Mouse (Mus musculus): ENCODE data around the gene Zfp536. TPM values are rescaled to one million over a fixed set of nuclear protein-coding genes. Genes with fewer than 3 reads are reported as not detected.

The Zfp536 gene
- total RNA-seq, 2 experiments from 2014 or later, result 40.5 to 48.3 TPM

DNA sequence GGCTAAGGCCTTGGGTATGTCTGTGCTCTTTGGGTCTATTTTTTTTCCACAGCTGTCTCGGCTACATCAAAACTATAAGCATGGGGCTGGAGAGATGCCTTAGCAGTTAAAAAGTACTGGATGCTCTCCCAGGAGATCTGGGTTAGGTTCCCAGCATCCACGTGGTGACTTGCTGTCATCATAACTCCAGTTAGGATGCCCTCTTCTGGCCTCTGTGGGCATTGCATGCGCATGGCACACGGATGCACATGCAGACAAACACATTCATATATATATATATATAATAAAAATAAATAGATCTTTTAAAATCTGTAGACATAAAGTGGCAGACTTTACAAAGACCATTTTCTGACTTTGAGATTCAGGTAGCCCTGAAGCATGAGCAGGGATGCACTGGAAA, 290.9 kb downstream of the Zfp536 start:
- DNase-seq (ENCODE audit: extremely low spot score in 1 of 2, low spot score in 1 of 2), result peak in 1 of 2 experiments; percentile 17

GRCm38 (mm10) chr7:37481165-37481564, 292.3 kb downstream of the Zfp536 start:
- DNase-seq (ENCODE audit: extremely low spot score in 1 of 2, low spot score in 1 of 2), result no peak

- no peak for DNase-seq (ENCODE audit: extremely low spot score in 1 of 2, low spot score in 1 of 2)
Observed at GRCm38 (mm10) chr7:37477309-37477708, 296.1 kb downstream of the Zfp536 start.

GRCm38 (mm10) chr7:37475485-37475884, 298.0 kb downstream of the Zfp536 start:
- no peak for DNase-seq (ENCODE audit: extremely low spot score in 1 of 2, low spot score in 1 of 2)

DNA sequence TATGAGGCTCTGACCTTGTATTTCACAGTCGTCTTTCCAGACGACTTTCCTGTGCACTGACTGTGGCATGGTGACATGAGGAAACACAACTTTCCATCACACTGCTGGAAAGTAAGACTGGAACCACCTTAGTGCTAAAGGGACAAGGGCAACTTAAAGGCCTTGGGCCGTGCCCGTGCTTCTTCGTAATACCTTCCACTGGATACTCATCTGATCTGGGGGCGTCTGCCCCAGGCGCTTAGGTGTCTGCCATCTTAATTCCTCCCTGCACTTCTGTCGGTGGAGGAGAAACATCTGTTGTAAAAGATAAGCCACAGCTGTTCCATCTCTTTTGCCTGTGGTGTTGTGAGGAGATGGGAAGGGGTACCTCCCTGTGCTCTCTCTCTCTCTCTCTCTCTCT, 299.2 kb downstream of the Zfp536 start:
- DNase-seq (ENCODE audit: extremely low spot score in 1 of 2, low spot score in 1 of 2), result no peak

DNA sequence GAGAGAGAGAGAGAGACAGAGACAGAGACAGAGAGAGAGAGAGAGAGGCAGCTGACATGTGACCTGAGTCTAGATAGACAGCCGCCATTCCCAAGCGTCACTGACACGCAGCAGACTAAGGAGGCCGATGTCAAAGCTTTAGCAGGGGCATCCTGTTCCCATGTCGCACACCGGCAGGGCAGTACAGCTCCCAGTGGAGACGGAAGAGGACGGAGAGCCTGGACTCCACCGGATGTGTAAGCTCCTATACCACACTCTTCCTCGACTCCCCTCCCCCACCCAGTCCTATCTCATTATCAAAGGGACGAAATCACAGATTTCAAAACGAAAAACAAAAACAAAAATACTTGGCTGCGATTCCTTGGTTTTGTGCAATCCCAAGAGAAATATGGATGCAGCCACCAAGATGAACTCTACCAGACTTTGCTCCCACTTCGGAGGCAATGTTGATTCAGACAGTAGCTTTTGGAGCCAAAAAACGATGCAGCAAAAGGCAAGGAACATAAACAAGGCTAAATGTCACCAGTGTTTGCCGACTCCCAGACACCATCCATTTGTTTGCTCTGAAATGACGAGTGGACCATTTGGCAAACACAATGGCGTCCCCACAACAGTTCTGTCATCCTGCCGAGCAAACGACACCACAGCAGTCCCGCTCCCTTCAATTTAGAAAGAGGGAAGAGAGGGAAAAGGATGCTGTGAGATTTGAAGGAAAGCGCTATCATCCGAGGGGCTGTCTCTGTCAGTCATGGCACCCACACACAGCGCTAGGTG, 299.9 kb downstream of the Zfp536 start:
- no peak for DNase-seq (ENCODE audit: extremely low spot score in 1 of 2, low spot score in 1 of 2)

DNA sequence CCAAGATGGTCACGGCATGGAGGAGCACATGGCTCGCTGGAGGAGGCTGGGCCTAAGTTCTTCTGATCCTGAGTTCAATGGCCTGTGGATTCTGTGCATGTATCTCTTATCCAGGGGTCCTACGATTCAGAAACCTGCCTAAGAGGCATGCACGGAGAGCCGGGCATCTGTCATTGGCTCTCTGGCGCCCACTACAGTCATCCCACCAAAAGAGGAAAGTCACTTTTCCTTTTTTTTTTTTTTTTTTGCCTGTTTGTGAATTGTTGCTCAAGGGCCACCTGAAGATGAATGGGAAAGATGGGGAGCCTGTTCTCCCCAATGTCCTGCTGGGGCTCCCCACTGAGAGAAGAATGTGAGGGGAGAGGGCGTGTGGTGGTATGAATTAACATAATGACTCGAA, 301.7 kb downstream of the Zfp536 start:
- DNase-seq (ENCODE audit: extremely low spot score in 1 of 2, low spot score in 1 of 2), result no peak

DNA sequence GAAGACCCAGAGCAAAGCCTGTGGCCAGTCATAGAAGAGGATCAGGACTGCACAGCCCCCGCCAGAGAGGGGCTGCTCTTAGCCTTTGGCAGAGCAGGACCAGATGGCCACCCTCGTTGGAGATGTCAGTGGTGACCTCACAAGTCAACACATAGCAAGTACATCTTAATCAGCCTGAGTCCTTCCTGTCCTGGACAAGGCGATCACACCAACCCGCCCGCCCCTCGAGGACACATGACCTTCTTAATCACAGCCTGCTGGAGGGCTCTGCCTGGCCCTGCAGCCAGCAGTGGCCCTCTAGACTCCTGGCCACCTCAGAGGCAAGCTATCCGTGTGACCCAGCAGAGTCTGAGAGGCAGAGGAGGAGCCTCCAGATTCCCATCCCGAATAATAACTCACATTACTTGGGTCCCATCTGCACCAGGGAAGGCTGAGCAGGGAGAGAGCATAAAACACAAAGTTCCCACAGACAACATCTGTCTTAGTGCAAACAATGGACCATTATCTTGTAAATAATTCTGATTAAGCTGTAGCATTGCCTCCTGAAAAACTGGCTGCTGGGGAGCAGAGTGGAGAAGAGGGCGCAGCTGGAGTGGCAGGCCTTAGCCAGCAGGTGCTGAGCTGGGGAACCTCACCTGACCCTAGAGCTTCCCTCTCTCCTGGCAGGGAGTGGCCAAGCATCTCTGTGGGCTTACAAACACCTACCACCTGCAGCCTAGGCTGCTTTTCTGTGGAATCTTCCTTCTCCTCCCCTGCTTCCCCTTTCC, 306.8 kb downstream of the Zfp536 start:
- no peak for DNase-seq (ENCODE audit: extremely low spot score in 1 of 2, low spot score in 1 of 2)

- no peak for DNase-seq (ENCODE audit: extremely low spot score in 1 of 2, low spot score in 1 of 2)
Observed at GRCm38 (mm10) chr7:37464186-37464721, 309.2 kb downstream of the Zfp536 start.

DNA sequence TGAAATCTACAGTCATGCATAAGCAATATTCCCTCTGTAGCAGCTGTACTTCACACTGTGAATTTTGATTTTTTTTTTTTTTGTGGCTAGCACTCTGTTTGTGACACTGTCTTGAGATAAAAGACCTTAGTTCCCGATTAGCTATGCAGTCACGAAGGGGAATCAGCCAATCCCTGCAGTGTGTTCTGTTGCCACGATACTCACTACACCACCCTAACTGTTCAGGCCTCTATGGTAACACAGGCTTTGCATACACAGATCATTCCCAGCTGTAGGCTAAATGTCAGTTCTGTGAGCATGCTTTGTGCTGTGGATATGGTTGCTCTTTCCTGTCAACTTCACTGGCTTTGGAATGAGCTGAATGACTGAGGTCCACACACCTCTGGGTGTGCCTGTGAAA, 325.9 kb downstream of the Zfp536 start:
- DNase-seq (ENCODE audit: extremely low spot score in 1 of 2, low spot score in 1 of 2), result no peak

DNA sequence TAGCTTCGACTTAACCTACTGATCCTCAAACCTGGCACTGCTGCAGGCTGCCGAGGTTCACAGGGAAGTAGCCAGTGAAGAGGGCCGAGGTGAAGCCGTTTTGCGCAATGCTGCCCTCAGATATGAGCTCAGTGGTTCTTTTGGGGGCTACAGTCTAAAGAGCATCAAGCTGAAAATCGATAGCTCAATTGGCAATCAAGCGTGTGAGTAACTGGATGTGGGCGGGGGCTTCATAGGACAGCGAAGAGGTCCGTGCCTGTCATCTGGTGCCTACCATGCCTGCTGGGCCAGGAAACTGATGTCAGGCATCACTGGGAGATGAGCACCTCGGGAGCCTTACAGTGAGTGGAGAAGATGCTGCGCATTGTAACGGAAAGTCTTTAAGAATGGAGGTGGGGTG, 333.5 kb downstream of the Zfp536 start:
- DNase-seq (ENCODE audit: extremely low spot score in 1 of 2, low spot score in 1 of 2), result no peak

DNA sequence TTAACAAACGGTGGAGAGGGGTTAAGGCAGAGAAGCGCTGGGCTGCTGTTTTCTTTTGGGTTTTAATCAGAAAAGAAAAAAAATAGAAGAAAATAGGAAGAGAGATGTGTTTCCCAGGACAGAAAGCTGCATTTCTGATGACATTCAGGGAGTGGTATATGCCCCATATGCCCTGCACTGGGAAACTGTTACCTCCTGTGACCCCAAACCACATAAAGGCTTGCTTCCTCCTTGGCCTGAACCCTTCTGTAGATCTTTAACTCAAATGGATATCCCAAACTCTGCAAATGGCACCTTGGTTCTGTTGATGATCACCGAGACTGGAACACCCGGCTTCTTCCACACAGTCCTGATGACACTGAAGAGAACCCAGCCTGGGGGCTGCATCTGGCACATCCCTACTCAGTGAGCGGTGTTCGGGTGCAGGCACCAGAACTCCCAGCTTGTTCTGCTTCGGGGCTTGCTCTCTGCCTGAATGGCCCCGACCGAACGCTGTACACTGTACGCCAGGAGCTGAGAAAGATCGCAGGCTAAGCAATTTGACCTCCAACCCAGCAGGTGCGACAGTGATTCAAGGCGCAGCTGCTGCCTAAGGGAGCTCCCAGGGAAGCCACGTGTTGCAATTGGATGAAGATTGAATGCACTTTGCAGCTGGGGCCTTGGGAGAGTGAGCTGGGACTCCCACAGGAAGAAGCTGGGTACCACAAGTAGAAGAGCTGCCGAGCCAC, 334.2 kb downstream of the Zfp536 start:
- DNase-seq (ENCODE audit: extremely low spot score in 1 of 2, low spot score in 1 of 2), result no peak

GRCm38 (mm10) chr7:37437887-37438286, 335.6 kb downstream of the Zfp536 start:
- no peak for DNase-seq (ENCODE audit: extremely low spot score in 1 of 2, low spot score in 1 of 2)

GRCm38 (mm10) chr7:37433156-37433555, 340.3 kb downstream of the Zfp536 start:
- DNase-seq (ENCODE audit: extremely low spot score in 1 of 2, low spot score in 1 of 2), result no peak

DNA sequence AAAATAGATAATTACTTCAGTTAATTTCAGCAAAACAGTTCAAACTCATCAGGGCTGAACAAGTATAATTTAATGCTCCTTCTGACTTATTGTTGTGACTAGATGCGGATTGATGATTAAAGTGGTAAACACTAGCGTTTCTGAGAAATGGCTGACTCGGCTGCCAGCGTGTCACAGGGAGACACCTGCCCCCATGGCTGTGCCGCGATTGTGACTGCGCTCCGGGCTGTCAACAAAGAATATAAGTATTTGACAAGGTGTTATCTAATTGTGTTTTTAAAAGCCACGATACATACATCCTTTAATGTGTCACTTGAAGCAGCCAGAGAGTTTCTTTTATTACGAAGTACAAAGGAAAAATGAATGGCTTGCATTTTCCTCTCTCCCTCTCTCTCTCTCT, 342.0 kb downstream of the Zfp536 start:
- DNase-seq (ENCODE audit: extremely low spot score in 1 of 2, low spot score in 1 of 2), result no peak

GRCm38 (mm10) chr7:37426061-37426460, 347.4 kb downstream of the Zfp536 start:
- no peak for DNase-seq (ENCODE audit: extremely low spot score in 1 of 2, low spot score in 1 of 2)

DNA sequence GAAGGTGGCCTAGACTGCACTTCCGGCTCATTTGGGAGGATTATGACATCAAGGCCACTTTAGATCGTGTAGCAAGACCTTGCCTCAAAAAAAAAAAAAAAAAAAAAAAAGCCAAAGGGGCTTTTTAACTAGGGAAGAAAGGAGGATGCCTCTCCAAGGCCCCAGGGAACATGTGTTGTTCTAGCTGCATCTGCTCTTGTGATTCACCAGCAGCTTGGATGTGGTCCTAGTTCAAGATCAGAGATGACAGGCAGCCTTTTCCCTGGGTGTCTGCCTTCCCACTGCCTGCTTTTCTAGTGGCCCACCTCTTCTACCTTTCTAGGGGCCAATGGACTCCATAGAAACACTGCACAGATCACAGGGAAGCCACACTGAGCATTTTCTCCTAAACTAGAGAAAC, 350.5 kb downstream of the Zfp536 start:
- DNase-seq (ENCODE audit: extremely low spot score in 1 of 2, low spot score in 1 of 2), result no peak
